Mouse (Mus musculus) urinary bladder, postnatal 10 days (tissue): Measurements from ENCODE around the gene Ccin.

Source experiments
- DNase-seq: peaks from one replicate; pipeline ENCODE4 v3.0.0; 2022; ENCODE audit warnings: low spot score

Gene Ccin

GRCm38 (mm10) chr4:43983181-43983580 lies at the start of gene Ccin:
Gene Ccin (plus strand): TSS chr4:43983483.
- DNase-seq, result no peak

- DNase-seq, result no peak
Measured at GRCm38 (mm10) chr4:43936186-43936585, 47.1 kb upstream of the Ccin start.

GRCm38 (mm10) chr4:43936749-43937674 lies 46.3 kb upstream of the Ccin start:
- no peak for DNase-seq

- no peak for DNase-seq
Measured at GRCm38 (mm10) chr4:43941315-43941714, 42.0 kb upstream of the Ccin start.

GRCm38 (mm10) chr4:43942421-43942820 lies 40.9 kb upstream of the Ccin start:
- no peak for DNase-seq

- DNase-seq, result no peak
Measured at GRCm38 (mm10) chr4:43947571-43947970, 35.7 kb upstream of the Ccin start.

GRCm38 (mm10) chr4:43957292-43957845 lies 25.9 kb upstream of the Ccin start, which contains the start of gene Glipr2:
Gene Glipr2 (plus strand): TSS chr4:43957401.
- DNase-seq, result peak; percentile 47

- DNase-seq, result no peak
Measured at GRCm38 (mm10) chr4:43957846-43958461, 25.3 kb upstream of the Ccin start.

- no peak for DNase-seq
Measured at GRCm38 (mm10) chr4:43959523-43960179, 23.6 kb upstream of the Ccin start.

- no peak for DNase-seq
Measured at GRCm38 (mm10) chr4:43960207-43960606, 23.1 kb upstream of the Ccin start.

GRCm38 (mm10) chr4:43964326-43964833 lies 18.9 kb upstream of the Ccin start:
- no peak for DNase-seq

GRCm38 (mm10) chr4:43964951-43965684 lies 18.2 kb upstream of the Ccin start:
- no peak for DNase-seq

- no peak for DNase-seq
Measured at GRCm38 (mm10) chr4:43965856-43966535, 17.3 kb upstream of the Ccin start.

- no peak for DNase-seq
Measured at GRCm38 (mm10) chr4:43968650-43969049, 14.6 kb upstream of the Ccin start.

GRCm38 (mm10) chr4:43969373-43969772 lies 13.9 kb upstream of the Ccin start:
- DNase-seq, result no peak

GRCm38 (mm10) chr4:43970393-43971330 lies 12.6 kb upstream of the Ccin start:
- DNase-seq, result no peak

- no peak for DNase-seq
Measured at GRCm38 (mm10) chr4:43971541-43972136, 11.6 kb upstream of the Ccin start.

GRCm38 (mm10) chr4:43972137-43972591 lies 11.1 kb upstream of the Ccin start:
- no peak for DNase-seq

GRCm38 (mm10) chr4:43973526-43973981 lies 9.7 kb upstream of the Ccin start:
- no peak for DNase-seq
